Mouse (Mus musculus) ES-E14 (cell line): ENCODE measurements around the gene Ogfod3.

Experiments used
- CHD2 ChIP-seq: IDR thresholded peaks from 2 replicates; pipeline ENCODE4 v1.6.1; 2014; ENCODE audit warnings: mild to moderate bottlenecking, low read depth, low read length, inconsistent platforms
- HCFC1 ChIP-seq: IDR thresholded peaks from 2 replicates; pipeline ENCODE4 v1.6.1; 2012; ENCODE audit warnings: low read length, inconsistent platforms, borderline replicate concordance; ENCODE audit not compliant: insufficient read depth
- MAFK ChIP-seq: IDR thresholded peaks from 2 replicates; pipeline ENCODE4 v1.6.1; 2014; ENCODE audit warnings: mild to moderate bottlenecking, low read depth, low read length, inconsistent platforms; ENCODE audit not compliant: insufficient read depth

- TF ChIP-seq MAFK (no peak), CHD2 (no peak), HCFC1 (no peak)
These were observed 17.0 kb upstream of the Ogfod3 start for GRCm38 (mm10) chr11:121221321-121222010.
